Mouse (Mus musculus) adrenal gland, postnatal 14 days (tissue): ENCODE measurements at regions not wholly inside any gene's neighbourhood (a gene's known extent, or its start where the extent isn't known, plus 50 kb on each side); places are given as distances from the start of the nearest gene placed in this dataset.
A peak's percentile ranks its signal among the peaks of the same experiment; 100 is the strongest.

Source experiments
- DNase-seq: peaks from one replicate; pipeline ENCODE4 v3.0.0; 2021; ENCODE audit warnings: mixed read lengths

DNA sequence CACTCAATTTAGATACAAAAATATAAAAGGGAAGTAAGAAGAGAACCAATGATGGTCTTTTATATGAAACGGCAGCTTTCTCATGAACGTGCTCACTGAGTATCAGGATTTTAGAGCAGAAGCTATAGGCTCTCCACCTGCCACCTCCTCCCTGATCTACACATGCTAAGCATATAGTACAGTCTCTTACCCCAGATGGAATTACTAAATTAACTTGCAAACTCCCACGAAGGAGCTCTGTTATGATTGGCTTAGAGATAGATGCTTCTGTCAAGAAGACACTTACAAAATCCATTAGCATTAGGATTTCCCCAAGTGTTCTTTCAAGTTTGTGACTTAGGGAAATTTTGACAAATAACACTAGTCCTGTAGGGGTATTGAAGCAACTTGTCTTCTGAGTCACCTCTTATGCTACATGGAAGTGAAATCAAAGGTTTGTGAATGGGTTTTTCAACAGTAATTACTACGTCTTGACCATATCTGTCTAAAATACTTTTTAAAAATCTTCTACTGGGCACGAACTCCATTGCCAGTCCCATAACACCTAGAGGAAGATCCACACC, 60.6 kb downstream of the Crygs start:
- DNase-seq: no peak

DNA sequence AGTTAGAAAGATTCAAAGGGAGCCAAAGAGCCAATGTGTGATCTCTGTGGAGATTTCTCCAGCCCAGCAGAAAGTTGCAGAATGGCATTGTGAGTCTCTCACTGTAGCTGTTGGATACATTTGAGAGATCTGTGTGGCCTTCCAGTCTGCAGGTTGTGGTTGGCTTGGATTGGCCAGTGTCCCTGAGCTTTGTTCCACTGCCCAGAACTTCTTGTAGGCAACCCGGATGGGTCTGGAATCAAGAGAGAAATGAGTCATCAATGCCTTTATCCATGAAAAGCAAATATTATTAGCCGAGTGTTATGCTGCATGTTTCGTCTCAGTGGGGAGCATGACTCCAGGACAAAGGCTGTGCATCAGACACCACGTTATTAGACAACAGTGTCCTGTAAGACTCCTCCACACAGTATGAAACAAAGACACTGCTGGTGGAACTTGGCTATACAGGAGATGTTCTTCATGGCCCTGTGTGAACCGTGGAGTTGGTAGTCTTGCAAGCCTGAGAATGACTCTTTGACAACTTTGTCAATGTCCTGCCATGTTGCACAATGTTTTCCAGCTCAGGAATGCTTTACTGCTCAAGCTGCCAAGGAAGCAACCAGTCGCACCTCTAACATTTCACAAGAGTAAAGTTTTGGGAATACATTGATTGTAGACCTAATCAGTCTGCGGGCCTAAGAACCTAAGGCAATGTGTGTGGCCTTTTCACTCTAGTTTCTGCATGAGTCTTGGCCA, 67.1 kb downstream of the Crygs start:
- no peak for DNase-seq

DNA sequence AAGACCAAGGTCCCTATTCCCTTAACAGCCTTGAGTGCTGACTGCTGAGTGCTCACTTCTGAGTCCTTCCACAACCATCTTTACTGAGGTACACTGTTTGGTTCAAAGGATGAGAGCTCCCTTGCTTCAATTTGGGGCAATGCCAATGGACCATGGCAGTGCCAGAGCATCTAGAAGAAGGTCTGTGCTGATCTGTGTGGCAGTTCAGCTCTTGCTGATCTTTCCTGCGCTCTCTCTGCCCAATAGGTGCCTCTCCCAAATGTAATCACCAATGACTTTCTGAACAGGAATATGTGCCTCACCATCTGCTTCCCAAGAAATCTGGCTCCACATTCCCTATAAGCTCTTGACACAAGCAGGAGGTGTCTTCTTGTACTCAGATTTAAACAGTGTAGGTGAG, 67.9 kb downstream of the Crygs start:
- no peak for DNase-seq

DNA sequence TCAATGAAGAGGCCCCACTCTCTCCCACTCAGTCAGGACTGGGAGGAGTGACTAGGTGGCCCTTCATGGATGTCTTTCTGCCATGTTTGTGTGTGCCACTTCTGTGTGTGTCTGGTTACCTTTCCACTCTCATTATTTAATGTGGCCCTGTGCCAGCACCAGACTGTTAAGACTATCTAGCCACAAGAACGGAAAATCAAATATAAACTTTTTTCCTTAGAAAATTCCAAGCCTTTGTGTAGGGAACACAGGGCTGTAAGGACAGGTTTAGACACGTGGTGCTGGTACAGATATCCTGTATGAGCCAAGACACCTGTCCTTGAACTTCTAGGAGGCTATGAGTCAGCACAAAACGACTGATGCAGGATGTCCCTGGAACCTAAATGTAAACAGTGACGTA, 69.9 kb downstream of the Crygs start:
- DNase-seq: no peak

DNA sequence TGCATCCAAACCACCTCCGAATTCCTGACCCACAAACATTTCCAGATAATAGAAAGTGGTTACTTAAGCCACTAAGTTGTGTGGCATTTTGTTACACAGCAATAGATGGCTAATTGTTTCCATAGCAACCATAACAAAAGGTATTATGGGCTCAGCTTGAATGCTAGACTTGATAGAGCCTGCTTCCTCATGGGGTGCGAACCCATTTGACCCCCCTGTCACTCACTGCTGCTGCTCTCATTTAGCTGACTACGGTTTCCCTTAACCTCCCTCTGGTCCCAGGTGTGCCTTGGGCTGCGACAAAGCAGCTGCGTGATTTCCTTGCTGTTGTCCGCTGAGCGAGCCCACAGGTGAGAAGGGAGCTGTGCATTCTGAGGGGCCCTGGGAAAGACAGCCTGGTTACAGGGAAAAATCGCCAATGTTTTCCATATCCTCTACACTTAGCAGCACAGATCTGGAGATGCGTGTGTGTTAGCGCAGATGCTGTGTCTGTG, 76.8 kb downstream of the Crygs start:
- no peak for DNase-seq

DNA sequence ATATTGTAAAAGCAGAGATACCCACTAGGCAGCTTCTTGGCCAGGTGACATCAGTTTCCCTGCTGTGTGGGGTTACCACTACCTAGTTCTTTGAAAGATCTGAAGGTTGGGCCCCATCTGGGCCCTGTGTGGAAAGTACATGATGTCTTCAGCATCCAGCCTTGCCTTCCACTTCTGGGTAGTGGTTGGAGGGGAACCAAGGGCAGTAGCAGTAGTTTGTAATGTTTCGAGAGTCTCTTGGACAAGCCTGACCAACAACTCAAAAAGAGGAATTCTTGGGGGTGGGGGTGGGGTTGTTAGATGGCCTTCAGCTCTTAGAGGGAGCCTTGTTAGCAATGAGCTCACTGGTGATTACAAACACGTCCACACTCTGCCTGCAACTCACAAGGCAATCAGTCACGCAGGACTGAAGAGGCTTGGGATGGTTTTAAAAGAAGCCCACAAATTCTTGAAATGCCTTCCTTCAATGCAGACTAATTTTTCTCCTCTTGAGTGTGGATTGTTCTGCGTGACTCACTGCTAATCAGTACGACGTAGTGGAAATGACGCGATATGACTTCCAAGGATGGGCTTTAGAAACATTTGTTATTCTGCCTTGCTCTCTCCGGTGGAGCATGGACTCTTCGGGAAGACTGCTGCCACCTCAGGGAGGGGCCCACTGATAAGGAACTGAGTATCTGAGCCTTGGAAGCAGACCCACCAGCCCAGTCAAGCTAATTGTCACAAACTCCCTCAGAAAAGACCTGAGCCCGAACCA, 76.9 kb upstream of the Dgkg start:
- DNase-seq: peak; percentile 9

DNA sequence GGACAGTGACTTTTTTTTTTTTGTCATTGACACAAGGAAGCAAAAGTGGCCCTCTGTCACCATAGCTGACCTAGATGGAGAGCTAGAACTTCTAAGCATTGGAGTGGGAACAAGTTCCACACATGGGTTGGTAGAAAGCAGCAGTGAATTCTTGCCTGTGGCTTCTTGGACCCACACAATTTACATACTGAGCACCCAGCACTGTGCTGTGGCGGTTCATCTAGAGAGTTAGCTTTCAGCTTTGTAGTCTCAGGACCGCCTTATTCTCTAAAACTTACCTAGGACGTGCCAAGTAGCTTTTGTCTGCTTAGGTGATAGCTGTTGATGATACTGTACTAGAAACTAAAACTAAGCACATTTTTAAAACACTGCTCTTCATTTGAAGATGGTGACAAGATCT, 72.1 kb upstream of the Dgkg start:
- DNase-seq: no peak

DNA sequence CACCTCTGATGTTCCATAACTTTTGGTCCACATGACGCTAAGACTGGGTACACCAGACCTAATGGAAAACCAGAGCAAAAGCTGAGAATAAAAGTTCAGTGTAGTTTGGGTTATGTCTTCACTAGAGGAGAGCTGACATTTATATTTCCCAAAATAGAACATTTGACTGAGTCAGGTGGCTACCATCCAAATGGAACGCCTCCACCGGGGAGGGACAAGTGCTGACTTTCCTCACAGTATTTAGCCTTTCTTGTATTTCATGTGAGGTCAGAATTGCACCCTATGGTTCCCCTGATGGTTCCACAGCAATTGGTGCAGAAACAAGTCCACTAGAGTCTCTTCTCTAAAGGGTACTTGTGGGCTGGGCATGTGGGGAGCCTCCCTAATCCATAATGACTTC, 68.2 kb upstream of the Dgkg start:
- DNase-seq: peak; percentile 70

DNA sequence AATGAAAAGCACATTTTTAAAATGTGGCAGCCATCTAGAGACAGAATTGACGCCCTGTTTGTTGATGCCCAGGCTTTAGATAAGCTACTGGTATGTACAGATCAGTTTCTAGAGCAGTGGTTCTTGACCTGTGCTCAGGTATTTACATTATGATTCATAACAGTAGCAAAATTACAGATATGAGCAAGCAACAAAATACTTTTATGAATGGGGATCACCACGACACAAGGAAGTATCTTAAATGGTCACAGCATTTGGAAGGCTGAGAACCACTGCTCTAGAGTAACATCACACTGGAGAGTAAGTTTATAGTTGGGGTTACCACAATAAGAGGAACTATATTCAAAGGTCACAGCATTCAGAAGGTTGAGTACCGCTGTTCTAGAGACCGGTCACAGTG, 66.3 kb upstream of the Dgkg start:
- no peak for DNase-seq

DNA sequence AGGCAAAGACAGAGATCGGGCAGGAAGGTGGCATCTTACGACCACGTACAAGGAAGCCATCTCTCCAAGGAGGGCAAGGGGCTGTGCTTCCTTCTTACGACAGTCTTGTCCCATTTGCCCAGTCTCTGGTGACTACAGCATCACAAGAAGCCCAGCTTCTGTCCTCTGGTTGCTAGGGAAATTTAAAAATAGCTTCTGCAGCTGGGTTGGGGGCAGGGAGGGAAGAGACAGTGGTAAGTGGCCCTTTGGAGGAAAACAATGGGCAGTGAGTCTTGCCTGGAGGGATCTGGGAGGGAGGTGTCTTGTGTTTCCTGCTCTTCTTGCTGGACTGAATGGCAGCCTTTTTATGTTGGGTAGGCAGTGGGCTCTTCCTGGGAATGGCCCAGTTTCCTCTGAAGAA, 62.8 kb upstream of the Dgkg start:
- no peak for DNase-seq

DNA sequence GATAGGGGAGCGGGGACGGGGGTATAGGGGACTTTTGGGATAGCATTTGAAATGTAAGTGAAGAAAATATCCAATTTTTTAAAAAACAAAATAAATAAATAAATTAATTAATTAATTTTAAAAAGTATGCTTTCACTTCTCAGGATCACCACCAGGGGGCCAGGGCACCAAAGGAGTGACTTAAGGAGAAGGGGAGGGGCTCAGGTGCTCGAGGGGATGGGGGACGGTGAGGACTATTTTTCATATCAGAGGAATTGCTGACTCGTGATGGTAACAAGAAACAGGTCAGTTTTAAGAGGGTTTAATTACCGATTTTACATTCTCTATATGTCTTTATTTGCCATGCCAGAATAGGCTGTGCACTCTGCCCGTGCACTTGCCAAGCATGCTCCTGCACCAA, 62.3 kb upstream of the Dgkg start:
- DNase-seq: peak; percentile 45

DNA sequence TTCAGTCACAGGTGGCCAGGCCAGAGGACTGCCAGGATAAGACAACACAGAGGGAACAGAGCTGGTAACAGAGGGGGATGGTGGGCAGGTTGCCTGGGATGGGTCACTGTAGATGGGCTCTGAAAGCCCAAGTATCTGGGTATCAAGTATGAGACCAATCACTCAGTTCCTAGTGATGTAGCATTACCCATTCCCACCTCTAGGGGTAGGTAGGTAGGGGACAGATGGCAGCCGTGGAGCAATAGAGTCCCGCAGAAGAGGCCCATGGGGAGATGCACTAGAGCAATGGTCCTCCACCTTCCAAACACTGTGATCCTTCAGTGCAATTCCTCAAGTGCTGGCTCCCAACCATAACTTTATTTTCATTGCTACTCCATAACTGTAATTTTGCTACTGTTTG, 60.4 kb upstream of the Dgkg start:
- DNase-seq: no peak

DNA sequence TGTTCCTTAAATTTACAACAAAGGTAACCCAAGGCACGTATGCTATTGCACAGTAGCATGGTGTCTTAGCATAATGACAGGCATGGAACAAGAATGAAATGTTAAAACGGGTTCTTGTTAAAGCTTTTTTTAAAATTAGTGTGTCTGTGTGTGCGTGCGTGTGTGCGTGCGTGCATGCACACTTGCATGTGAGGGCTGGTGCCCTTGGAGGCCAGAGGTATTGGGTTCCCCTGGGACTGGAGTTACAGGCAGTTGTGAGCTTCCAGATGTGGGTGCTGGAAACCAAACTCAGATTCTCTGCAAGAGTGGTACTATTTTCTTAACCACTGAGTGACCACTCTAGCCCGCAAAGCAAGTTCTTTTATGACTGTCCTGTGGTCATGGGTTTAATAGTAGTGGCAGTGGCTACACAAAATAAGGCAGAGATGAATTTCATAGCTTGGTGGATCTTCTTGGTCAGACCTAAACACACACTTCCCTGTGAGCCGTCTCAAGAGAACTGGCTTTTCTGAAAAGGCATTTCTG, 59.3 kb upstream of the Dgkg start:
- DNase-seq: no peak

DNA sequence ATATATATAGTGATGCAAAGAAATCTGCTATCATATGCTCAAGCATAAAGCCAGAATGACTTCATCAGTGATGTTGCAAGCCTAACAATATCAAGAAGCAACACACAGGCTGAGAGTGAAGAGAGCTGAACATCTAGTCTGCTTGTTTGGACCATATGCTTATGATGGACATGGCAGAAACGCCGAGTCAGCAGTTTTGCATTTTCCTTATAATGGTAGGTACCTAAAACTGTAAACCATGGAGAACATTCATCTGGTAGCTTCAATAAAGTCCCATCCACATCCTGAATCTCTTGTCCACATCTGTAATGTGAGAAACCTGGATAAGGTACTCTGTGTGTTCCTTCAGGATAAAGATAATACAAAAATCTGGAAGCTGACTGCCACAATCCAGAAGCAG, 57.3 kb upstream of the Dgkg start:
- no peak for DNase-seq

DNA sequence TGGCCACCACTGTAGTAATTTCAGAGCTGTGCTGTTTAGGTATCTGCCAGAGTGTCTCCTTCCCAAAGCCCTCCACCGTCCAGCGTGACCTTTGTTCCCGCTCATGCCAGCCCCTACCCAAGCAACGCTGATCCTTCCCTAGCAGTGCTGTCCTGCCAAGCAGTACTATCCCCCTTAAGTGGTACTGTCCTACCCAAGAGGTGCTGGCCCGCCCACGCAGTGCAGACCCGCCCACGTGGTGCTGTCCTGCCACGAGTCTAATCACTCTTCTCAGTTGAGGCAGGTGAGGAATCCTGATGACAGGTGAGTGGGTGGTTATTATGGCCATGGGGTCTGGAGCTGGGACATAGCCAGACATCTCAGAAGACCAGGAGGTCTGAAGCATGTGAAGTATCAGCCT, 51.7 kb upstream of the Dgkg start:
- no peak for DNase-seq
